ENCODE assay signal across 9 mouse cellular contexts in genomic region chr16:17796519-17796918, GRCm38 (mm10). TPM values are rescaled to one million over a fixed set of nuclear protein-coding genes. Genes with fewer than 3 reads are reported as not detected.
DNase-seq lines count a peak whose midpoint lies in the region; ATAC-seq lines count a peak whose summit lies in the region.
"Had no signal": no experiment of that assay in that cellular context is flagged by ENCODE, and none has a peak within 500 bp of the region (broad histone marks: within the 10 kb centered on the region; RNA-seq: fewer than 3 reads in every experiment).

No protein-coding gene starts in this region.

- no peaks in the 10 kb centered on the region for H3K9me3 ChIP-seq in megakaryocyte, embryonic 14.5 days
- no peaks in the 10 kb centered on the region for H3K9me3 ChIP-seq in liver, embryonic 15.5 days (replicated peaks)

- H3K4me3 ChIP-seq in megakaryocyte, embryonic 14.5 days (replicated peaks) = peak overlapping the region; percentile 5
- H3K4me3 ChIP-seq in liver, embryonic 15.5 days (replicated peaks) = peak overlapping the region; percentile 43
- H3K4me3 ChIP-seq: erythroblast, embryonic 14.5 days had no signal

- no peak for ATAC-seq in megakaryocyte, adult 5-6 weeks (ENCODE audit: poor library complexity, severe bottlenecking)
- ATAC-seq in granulocyte monocyte progenitor cell, adult 5-6 weeks (replicated peaks; ENCODE audit: poor library complexity, severe bottlenecking) = peak; percentile 52; the same call in 1 of the 2 replicates
- ATAC-seq in liver, embryonic 15.5 days (ENCODE audit: insufficient read depth) = no peak
- ATAC-seq: activated CD4-positive, CD25-positive, alpha-beta regulatory T cell, adult 4 months had no signal

- peak overlapping the region; percentile 66 for H3K4me2 ChIP-seq in liver, embryonic 15.5 days

- DNase-seq in adrenal gland, adult (ENCODE audit: inconsistent age in 2 of 2, low spot score in 1 of 2) = no peak
- DNase-seq in right cerebral cortex, postnatal 36 days (ENCODE audit: low spot score in 2 of 2) = no peak
- no peak for DNase-seq in B cell, adult 2 months

- peaks cover 9% of the 10 kb centered on the region for H3K36me3 ChIP-seq in megakaryocyte, embryonic 14.5 days (replicated peaks; ENCODE audit: low read length)
- H3K36me3 ChIP-seq in liver, embryonic 15.5 days (replicated peaks) = peaks cover 13% of the 10 kb centered on the region; the same call in 1 of the 2 replicates

- H3K4me1 ChIP-seq in megakaryocyte, embryonic 14.5 days = peaks cover 20% of the 10 kb centered on the region
- peaks cover 17% of the 10 kb centered on the region for H3K4me1 ChIP-seq in liver, embryonic 15.5 days (replicated peaks)

- H3K27ac ChIP-seq in liver, embryonic 15.5 days (replicated peaks) = no peak overlapping the region

- peaks cover 95% of the 10 kb centered on the region for H3K27me3 ChIP-seq in megakaryocyte, embryonic 14.5 days (replicated peaks)
- H3K27me3 ChIP-seq in liver, embryonic 15.5 days = peaks cover 79% of the 10 kb centered on the region

- no peak overlapping the region for H3K9ac ChIP-seq in liver, embryonic 15.5 days

RNA-seq across cellular contexts. Expression of gene Scarf2, which starts 0.6 kb away (rescaled TPM):
- polyA plus RNA-seq in megakaryocyte, embryonic 14.5 days (2012; ENCODE audit: insufficient read depth, low replicate concordance) = 0.79 and 1.7 TPM in 2 replicates
- 0.07 TPM in 1 of 2 replicates, not detected in the other for total RNA-seq in megakaryocyte, adult 5-6 weeks (2015)
- total RNA-seq in megakaryocyte, adult 5-6 weeks (2017) = not detected in 2 replicates
- total RNA-seq in granulocyte monocyte progenitor cell, adult 5-6 weeks (2014; fragmentation: Nextera tagmentation) = 1.1 TPM in 1 of 2 replicates, not detected in the other
- not detected in 2 replicates for total RNA-seq in granulocyte monocyte progenitor cell, adult 5-6 weeks (2017)
- 1.0 and 1.8 TPM in 2 replicates for polyA plus RNA-seq in liver, embryonic 15.5 days (2015; fragmentation: Nextera tagmentation; extraction: Ambion mirVana)
- polyA plus RNA-seq: activated CD4-positive, CD25-positive, alpha-beta regulatory T cell, adult 4 months had no signal

RNA-seq across cellular contexts. Expression of gene B830017H08Rik, which starts 36.4 kb away (rescaled TPM):
- polyA plus RNA-seq in megakaryocyte, embryonic 14.5 days (2012; ENCODE audit: insufficient read depth, low replicate concordance) = 0.13 TPM in 1 of 2 replicates, not detected in the other
- total RNA-seq in megakaryocyte, adult 5-6 weeks (2015) = not detected in 2 replicates
- not detected in 2 replicates for total RNA-seq in megakaryocyte, adult 5-6 weeks (2017)
- total RNA-seq in granulocyte monocyte progenitor cell, adult 5-6 weeks (2014; fragmentation: Nextera tagmentation) = not detected in 2 replicates
- total RNA-seq in granulocyte monocyte progenitor cell, adult 5-6 weeks (2017) = not detected in 2 replicates
- polyA plus RNA-seq in liver, embryonic 15.5 days (2015; fragmentation: Nextera tagmentation; extraction: Ambion mirVana) = not detected in 2 replicates
- polyA plus RNA-seq: activated CD4-positive, CD25-positive, alpha-beta regulatory T cell, adult 4 months; erythroblast, embryonic 14.5 days had no signal

RNA-seq across cellular contexts. Expression of gene Klhl22, which starts 37.1 kb away (rescaled TPM):
- polyA plus RNA-seq in megakaryocyte, embryonic 14.5 days (2012; ENCODE audit: insufficient read depth, low replicate concordance) = 0.65 and 4.0 TPM in 2 replicates
- 5.0 and 6.9 TPM in 2 replicates for total RNA-seq in megakaryocyte, adult 5-6 weeks (2015)
- total RNA-seq in megakaryocyte, adult 5-6 weeks (2017) = 7.0 and 8.3 TPM in 2 replicates
- 16.7 and 20.1 TPM in 2 replicates for total RNA-seq in granulocyte monocyte progenitor cell, adult 5-6 weeks (2014; fragmentation: Nextera tagmentation)
- total RNA-seq in granulocyte monocyte progenitor cell, adult 5-6 weeks (2017) = 13.2 and 24.6 TPM in 2 replicates
- polyA plus RNA-seq in liver, embryonic 15.5 days (2015; fragmentation: Nextera tagmentation; extraction: Ambion mirVana) = 13.0 and 14.3 TPM in 2 replicates

RNA-seq across cellular contexts. Expression of gene Car15, which starts 41.6 kb away (rescaled TPM):
- polyA plus RNA-seq in megakaryocyte, embryonic 14.5 days (2012; ENCODE audit: insufficient read depth, low replicate concordance) = 3.2 TPM in 1 of 2 replicates, not detected in the other
- total RNA-seq in megakaryocyte, adult 5-6 weeks (2015) = 4.1 and 6.1 TPM in 2 replicates
- 1.7 and 2.3 TPM in 2 replicates for total RNA-seq in megakaryocyte, adult 5-6 weeks (2017)
- 3.0 and 5.2 TPM in 2 replicates for total RNA-seq in granulocyte monocyte progenitor cell, adult 5-6 weeks (2014; fragmentation: Nextera tagmentation)
- not detected in 2 replicates for total RNA-seq in granulocyte monocyte progenitor cell, adult 5-6 weeks (2017)
- 0.55 and 0.89 TPM in 2 replicates for polyA plus RNA-seq in liver, embryonic 15.5 days (2015; fragmentation: Nextera tagmentation; extraction: Ambion mirVana)
